Mouse (Mus musculus) ES-Bruce4 (cell line): ENCODE measurements around the gene Lypd9.

ENCODE experiments used
- CTCF ChIP-seq: IDR thresholded peaks from one replicate; pipeline ENCODE4 v1.8.1; 2011; ENCODE audit warnings: low read depth, low read length
- EP300 ChIP-seq: IDR thresholded peaks from 2 replicates; pipeline ENCODE4 v1.6.1; 2011; ENCODE audit warnings: low read depth, low read length; ENCODE audit not compliant: insufficient read depth
- POLR2A ChIP-seq: IDR thresholded peaks from one replicate; pipeline ENCODE4 v1.8.1; 2011; ENCODE audit warnings: low read length; ENCODE audit not compliant: insufficient read depth

- TF ChIP-seq POLR2A (no peak), CTCF (no peak), EP300 (no peak)
Observed at GRCm38 (mm10) chr11:58492455-58492854, 39.7 kb upstream of the Lypd9 start, which contains the start of gene Olfr332.
